Mouse (Mus musculus): Measurements from ENCODE around the gene Pacsin1.
A peak's percentile ranks its signal among the peaks of the same experiment; 100 is the strongest.

The Pacsin1 gene

DNA sequence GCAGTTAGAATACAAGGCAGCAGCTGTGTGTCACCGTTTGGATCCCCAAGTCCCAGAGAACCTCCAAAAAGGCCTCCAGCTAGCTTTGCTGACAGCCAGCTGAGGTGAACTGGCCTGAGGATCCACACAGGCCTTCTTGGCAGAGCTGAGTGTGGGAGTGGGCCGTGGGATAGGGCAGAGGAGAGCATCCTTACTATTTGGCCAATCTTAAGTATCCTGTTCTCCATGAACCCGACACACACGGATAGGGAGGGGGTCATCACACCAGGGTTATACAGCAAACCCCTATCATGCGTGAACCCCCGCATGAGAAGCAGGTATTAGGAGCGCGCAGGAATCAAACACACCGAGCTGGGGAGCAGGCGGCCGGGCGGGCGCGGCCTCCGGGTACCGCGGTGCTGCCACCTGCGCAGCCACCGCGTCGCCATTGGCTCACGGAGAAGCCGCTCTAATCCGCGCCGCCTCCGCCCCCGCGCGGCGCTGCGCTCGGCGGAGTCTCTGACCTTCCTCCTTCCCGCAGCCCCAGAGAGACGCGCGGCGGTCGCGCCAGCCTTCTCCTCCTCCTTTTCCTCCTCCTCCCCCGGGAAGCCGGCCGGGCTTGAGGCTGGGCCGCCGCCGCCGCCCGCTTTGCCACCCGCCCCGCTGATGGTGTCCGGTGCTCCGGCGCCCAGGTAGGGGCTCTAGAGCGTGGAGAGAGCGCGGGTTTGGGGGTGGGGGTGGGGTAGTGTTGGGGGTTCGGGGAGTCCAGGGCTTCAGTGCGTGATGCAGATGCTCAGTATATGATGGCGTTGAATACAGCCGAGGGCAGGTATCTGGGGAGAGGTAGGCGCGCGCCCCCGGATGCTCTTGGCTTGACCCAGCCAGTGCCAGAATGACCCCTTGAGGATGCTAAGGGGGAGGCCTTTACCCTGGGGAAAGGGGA, at the start of gene Pacsin1:
Gene Pacsin1, plus strand, starts transcription at position 421 of the 922 bp plus-strand sequence.
- DNase-seq, result peak; percentile 68 to 71

DNA sequence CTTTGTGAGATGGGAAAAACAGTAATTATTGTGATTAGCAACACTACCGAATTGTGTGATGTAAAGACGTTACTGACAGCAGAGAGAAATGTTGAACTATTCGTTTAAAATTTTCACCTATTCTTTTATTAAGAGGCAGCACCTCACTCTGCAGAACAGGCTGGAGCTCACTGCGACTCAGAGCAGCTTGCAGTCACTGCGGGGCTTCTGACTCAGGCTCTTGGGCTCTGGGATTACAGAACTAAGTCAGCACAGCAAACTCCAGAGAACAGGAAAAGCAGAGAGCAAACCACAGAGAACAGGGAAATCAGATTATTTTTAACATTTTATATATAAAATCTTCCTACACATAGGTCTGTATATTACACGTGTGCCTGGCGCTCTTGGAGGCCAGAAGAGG, 45.7 kb upstream of the Pacsin1 start:
- no peak for DNase-seq

DNA sequence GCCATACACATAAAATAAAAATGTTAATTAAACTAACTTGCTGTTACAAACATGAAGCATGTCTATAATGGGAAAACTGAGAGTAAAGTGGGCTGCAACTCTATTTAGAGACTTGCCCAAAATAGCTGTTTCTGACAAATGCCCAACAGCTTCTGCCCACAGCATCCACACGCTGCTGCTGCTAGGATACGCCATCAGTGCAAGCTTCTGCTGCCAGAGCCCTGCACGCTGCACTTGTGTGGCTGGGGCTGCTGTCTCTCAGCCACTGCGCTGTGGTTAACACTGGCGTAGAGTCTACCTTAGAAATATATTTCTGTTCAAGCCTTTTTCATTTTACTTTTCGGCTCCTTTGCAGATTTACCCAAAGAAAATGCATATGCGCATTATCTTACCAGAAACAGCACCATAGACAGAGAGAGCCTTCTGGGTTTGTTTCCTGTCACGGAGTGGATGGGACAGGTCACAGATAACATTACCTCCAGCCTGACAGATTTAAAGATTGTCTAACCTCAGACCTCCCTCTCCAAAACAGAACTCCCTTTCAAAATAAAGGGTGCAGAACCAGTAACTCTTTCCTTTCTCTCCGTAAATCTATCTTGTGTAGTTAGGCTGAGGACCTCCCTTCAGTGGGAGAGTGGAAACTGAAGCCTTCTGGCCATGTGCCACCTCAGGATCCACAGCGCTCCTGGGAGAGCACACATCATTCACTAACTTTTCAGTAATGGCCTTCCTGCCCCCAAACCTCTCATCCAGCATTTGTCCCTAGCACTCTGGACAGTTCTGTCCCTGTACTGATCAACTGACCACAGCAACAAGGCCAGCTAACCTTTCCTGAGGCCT, 44.4 kb upstream of the Pacsin1 start:
- DNase-seq, result no peak

DNA sequence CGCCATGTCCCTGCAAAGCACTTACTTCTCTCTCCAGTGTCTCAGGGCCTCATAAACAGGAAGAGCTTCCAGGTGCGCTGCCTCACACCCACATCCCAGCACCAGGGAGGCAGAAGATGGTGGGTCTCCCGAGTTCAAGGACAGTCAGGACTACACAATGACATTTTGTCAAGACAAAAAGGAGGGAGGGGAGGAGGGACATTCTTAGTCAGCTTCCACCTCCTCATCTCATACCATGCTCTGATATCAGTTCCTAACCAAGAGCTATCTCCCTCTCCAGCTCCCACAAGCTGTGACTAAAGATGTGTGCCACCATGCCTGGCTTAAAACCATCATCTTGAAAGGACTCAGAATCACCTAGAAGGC, 43.8 kb upstream of the Pacsin1 start:
- no peak for DNase-seq

DNA sequence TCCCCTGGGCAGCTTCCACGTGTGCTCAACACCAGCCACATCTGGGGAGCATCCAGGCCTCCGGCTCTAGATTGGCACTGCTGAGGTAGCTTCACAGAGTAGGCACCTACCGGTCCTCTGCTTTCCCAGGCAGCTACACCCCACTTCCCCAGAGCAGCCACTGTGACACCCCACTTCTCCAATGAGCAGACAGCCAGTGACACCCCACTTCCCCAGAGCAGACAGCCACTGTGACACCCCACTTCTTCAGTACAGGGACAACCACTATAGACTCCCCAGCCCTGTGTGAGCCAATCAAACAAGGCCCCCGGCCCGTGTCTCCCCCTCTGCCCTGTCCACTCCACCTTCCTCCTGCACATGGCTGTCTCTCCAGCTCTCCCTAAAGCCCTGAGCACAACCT, 43.3 kb upstream of the Pacsin1 start:
- no peak for DNase-seq

DNA sequence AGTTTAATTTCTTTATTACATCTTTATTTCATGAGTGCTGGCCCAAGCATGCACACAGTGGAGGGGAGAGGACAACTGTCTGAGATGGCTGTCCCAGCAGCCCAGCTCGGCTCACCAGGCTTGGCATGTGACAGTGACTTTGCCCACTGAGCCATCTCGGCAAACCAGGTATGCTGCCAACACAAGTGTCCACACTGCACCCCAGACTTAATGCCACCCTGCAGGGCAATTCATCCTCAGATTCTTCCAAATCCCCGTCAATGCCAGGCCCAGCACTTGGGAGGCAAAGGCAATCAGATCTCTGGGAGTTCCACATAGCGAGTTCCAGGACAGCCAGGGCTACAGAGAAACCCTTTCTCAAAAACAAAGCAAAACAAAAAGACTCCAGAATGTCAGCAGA, 42.3 kb upstream of the Pacsin1 start:
- no peak for DNase-seq

DNA sequence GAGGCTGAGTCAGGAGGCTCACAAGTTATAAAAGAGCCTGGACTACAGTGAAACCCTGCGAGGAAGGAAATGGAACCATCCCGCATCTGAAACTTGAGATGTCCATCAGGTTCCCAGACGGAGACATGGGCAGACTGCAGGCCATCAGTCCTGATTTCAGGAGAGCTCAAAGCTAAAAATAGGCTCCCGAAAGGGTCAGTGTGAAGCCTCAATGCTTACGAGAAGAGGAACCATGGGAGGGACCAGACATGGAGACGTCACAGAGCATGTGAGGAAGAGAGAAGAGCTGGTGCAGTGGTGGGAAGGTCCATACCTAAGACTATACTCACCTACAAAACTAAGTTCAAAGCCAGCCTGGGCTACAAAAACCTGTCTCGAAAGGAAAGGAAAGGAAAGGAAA, 39.9 kb upstream of the Pacsin1 start:
- no peak for DNase-seq

DNA sequence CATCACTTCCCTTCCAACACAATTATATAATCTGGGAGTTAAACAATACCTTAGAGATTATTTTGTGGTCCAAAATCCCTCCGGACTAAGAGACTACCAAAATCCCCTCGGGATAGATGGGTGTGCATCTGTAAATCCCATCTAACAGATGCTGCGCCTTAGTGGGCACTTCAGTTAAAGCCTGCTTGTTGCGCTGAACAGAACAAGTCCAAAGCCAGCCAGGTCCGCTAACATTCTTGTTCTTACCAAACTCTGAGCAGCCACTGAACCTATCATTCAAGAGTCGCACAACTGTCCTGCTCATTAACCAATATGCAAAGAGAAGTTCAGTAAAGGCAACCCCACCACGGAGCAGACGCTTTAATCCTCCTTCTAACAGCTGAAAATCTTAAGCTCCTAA, 34.1 kb upstream of the Pacsin1 start:
- DNase-seq, result no peak

DNA sequence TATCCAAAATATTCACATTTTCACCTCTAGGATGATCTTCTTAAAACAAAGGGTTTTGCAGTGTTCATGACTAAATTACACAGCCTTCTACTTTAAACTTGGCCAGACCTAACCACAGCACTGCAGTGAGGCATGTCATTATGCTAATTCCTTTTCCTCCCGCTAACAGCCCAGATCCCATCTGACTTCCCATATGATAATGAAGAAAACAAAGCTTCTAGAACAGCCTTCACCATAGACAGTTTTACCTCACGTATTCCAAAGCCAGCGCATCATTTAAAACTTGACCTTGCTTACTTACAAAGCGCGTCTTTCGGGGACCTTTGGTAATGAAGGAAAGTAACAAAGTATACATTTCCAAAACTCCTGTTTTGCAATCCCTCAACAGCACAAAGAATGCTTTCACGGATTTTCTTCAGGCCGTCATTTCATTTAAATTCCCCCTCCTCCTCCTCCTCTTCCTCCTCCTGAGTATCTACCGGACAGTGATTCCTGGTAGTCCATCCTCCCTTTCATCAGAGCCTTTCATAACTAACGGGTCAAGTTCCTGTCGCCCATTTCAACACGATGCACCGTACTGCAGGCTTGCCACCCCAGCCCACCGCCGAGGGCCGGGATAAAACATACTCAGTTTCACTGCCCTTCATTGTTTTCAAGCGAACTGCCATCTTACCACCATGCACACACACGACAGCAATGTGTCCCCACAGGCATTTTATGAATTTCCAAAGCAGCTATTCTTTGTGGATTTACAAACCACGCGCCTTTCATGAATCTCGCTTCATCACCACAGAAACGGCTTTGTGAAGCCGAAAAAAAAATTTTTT, 33.4 kb upstream of the Pacsin1 start:
- peak; percentile 28 for DNase-seq

DNA sequence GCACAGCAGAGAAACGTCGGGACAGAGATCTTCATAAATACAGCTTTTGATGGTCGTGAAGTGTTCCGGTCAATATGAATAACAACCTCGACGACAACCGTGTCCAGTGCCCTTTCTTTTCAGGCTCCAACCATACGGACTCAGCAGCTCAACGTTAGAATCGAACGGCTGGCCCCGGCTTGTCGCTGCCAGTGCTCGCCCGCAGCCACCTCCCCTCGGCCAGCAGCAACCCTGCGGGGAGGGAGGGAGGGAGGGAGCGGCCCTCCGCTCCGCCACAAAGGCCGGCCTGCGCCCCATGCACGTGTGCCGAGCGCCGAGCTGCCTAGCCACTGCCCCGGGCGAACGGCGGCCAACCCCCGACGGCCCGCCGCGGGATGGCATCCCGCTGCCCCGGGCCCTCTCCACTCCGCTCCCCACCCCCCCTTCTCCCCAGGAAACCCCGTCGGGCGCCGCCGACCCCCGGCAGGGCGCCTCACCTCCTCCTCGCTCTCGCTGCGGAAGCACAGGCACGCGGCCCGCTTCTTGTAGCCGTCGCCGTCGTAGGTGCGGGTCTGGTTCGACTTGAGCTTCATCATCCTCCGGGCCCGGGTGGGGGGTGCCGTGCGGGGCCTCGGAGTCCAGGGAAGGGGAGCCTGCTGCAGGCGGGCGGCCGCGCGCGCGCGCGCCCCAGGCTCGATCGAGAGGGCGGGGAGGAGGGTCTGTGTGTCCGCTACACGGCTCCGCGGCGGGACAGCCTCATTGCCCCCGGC, 32.5 kb upstream of the Pacsin1 start:
- DNase-seq, result peak; percentile 34 to 53

DNA sequence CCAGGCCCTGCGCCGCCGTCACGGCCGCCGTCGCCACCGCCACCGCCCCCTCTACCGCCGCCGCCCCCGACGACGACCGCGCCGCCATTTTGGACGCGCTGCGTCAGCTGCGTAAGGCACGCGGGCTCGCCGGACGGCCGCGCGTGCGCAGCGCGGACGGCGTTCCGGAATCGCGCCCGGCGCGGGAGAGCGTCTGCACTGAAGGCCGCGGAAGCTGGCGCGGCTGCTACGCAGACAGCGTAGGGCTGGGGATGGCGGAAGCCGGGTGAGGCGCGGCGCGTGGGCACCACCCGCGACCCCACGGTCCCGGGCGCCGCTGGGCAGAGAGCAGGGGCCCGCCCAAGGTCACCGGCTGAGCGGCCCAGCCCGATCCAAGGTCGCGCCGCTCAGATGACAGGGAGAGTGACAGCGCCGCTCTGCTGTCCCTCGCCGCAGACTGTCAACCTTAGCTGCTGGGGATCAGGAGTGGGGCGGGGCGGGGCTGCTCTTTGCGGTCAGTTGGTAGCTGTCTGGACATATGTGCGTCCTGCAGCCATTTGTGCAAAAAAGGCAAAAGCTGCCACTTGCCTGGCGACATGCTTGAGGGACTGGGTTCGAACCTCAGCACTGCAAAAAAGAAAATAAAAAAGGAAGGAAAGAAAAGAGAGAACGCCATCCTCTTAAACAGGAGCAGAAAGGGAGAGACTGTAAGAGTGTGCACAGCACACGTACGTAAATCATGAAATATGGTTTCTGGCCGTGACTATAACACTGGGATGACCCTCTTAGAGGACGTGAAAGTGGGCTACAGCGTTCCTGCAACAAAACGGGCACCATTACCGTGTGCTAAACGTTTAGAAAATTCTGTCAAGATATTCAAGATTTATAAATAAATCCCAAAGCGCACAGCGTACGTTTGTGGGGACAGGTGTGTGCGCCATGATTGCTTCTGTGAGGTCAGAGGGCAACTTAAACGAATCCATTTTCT, 31.7 kb upstream of the Pacsin1 start, which contains the start of gene Nudt3:
Gene Nudt3, minus strand, starts transcription at position 136 of the 967 bp plus-strand sequence.
- peak; percentile 89 to 93 for DNase-seq

DNA sequence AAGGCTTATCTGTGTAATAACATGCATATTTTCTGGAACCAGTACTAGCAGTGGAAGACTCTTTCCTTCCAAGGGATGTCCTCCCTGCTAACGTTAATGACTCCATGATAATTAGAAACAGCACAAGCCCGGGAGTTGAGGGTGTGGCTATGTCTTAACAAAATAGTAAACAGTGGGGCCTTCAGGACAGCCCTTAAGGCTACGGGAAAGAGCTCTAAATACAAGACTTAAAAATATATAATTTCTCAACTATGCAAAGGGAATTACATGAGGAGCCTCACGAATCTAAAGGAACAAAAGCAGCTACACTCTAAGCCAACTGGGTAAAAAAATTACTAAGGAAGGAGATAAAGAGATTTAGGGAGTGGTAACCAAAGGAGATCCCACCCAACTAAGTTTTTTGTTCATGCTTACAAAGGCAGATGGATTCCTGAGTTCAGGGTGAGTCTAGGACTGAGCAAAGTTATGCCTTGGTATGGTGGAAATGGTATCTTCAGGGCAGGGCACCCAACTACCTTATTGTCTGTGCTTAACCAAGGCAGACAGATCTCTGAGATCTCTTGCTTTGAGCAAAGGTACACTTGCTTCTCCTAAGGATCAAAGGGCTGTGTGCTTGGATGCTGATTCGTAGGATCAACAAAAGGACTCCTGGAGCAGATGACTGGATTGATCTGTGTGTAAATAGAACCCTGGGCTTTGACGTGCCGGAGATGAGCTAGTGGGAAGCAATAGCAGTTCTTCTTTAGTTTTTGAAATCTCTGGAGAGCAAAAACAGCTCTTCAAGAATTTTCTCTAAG, 29.7 kb upstream of the Pacsin1 start:
- no peak for DNase-seq

DNA sequence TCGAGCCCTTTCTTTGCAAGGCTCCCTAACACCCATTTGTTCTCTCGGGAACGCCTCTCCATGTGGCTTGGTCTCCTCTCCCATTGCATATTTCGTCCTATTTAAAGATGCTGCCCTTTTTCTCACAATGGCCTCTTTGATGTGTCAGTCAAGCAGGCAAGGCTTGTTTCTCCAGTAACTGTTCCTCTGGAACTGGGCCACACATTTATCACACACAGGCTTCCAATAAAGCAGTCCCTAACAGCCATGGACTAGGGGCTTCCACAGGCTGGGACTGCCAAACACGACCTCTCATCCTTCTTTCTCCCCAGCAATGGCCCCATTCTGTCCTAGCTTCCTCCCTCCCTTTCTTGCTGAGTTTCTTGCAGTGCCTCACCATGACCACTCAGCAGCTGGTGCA, 28.6 kb upstream of the Pacsin1 start:
- DNase-seq, result no peak

DNA sequence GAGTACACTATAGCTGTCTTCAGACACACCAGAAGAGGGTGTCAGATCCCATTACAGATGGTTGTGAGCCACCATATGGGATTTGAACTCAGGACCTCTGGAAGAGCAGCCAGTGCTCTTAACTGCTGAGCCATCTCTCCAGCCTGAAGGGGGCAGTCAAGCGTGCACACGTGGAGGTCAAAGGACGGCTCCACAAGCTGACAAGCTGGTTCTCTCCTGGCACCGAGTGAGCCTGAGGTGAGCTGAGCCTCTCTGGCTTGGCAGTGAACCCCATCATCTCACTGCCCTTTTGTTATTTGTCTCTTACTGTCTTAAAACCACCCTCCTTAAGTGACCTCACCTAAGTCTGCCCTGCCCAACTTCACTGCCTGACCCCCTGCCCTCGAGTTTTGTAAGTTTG, 27.9 kb upstream of the Pacsin1 start:
- no peak for DNase-seq

DNA sequence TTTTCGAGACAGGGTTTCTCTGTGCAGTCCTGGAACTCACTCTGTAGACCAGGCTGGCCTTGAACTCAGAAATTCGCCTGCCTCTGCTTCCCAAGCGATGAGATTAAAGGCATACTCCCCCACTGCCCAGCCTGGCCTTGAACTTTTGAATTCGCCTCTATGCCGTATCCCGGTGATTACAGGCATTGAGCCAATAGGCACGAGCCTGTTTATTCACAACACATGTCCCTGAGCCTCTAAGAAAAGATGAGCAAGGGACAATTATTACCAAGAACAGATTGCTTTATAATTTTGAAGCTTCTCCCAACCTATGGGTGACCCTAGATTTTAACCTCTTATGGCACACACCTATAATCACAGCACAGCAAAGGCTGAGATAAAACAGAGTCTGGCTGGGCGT, 26.9 kb upstream of the Pacsin1 start:
- DNase-seq, result no peak

DNA sequence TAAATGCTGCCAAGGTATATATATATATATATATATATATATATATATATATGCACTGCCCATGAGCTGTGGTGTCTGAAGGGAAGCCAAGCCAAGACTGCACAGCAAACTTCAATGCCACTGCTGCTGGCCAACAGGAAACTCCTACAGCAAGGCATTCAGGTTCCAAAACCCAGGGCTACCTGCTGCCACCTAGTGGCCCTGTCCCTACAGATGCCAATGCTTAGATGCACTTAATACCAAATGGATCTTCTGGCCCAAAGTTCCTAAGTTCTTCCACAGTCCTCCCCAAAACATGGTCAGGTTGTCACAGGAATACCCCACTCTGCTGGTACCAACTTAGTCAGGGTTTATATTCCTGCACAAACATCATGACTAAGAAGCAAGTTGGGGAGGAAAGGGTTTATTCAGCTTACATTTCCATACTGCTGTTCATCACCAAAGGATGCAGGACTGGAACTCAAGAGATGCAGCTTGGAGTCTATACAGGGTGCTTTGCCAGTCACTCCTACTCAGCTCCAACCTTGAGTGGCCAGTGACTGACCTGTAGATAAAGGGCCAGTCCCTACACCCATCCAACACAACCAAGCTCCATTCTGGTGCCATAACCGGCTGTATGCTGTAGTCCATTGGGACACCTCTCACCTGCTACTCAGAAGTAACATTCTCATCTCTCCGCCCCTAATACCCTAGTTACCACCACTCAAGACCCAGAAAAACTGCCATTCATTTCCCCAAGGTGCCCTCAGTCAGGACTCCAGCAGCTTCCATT, 25.9 kb upstream of the Pacsin1 start:
- DNase-seq, result peak; percentile 84 to 87

DNA sequence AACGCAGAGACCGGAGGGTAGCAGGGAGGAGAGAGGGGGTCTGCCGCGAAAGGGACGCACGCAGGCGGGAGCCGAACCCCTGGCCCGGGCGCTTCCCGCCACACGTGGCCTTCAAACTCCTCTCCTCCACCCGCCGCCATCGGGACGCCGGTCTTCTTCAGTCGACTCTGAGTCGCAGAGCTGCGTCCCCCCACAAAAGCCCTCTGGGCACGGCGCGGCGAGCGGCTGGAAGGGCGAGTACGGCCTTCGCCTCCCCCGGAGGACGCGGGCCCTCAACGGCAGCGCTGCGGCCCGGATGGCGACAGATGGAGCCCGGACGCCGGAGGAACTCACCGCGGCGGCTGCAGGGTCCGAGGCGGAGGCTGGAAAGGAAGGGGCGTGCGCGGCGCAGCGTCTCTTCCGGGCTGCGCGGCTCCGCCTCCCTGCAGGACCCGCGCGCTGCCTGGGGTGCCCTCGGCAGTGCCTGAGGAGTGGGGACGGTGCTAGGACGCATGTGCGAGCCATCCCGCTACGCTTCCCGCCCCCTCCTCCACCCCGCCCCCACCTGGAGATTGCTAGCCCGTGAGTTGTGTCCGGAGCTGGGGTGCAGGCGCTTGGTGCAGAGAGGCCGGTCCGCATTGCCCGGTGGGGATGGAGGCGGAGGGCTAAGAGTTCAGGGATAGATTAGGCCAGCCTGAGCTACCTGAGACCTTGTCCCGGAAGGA, 20.3 kb upstream of the Pacsin1 start, which contains the start of gene RPS10-NUDT3:
Gene RPS10-NUDT3, minus strand, starts transcription at position 352 of the 704 bp plus-strand sequence.
- peak; percentile 88 to 91 for DNase-seq

DNA sequence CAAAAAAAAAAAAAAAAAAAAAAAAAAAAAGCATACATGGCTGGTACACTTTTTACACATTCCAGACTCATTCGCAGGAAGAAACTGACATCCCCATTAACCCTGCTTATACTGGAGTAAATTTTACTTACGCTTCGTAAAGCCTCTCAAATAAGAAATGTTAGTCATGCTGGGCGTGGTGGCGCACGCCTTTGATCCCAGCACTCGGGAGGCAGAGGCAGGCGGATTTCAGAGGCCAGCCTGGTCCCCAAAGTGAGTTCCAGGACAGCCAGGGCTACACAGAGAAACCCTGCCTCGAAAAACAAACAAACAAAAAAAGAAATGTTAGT, 19.8 kb upstream of the Pacsin1 start:
- peak in 1 of 2 experiments; percentile 20 for DNase-seq

Data from B cell, adult 2 months (primary cell).